Mouse (Mus musculus): ENCODE data around the gene Gnaz.
"Not testable (repeated sequence)": the region's sequence is repeated elsewhere in the genome, so short reads cannot be mapped to it uniquely, and the experiment has no call there.

Gnaz gene

GRCm38 (mm10) chr10:75030234-75030633, 63.3 kb downstream of the Gnaz start:
- no peak for DNase-seq (ENCODE audit: low spot score)

DNA sequence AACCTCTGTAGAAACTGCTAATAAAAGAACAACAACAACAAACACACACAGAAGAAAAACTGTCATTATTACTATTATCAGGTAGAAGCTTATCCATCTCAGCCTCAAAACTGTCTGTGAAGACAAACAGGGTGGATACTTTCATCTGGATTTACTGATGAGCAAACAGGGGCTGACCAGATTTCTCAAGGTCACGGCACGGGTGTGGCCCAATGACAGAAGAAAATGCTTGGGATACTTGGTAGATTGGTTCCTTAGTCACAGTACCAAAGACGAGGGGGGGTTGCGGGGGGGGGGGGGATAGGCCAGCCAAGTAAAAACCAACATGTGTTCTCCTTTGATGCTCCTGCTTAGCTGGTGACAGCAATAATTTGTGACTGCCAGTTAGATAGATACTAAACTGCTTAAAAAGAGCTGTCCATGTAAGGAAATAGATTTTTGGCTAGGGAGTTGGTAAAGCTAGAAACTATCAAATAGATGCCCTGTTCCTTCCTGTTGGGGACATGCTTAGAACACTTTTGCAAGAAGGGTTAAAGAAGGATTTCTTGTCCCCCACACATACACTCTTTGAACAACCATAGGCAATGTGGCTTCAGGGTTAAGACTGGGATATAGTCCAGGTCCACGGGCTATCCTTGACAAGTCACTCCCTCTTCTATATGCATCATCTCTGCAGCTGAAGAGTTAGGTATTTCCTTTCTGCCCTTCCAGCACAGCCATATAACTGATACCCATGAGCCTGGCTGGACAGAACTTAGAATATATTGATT, 64.6 kb downstream of the Gnaz start:
- no peak for DNase-seq (ENCODE audit: low spot score)

- DNase-seq (ENCODE audit: low spot score) = no peak
Measured at GRCm38 (mm10) chr10:75032395-75032794, 65.4 kb downstream of the Gnaz start, which contains the start of gene Rsph14. Gene Rsph14 (minus strand): TSS chr10:75032586.

GRCm38 (mm10) chr10:75036883-75037379, 70.0 kb downstream of the Gnaz start, which contains the start of gene Rab36:
Gene Rab36 (plus strand): TSS chr10:75037058.
- DNase-seq (ENCODE audit: low spot score) = peak; percentile 27

DNA sequence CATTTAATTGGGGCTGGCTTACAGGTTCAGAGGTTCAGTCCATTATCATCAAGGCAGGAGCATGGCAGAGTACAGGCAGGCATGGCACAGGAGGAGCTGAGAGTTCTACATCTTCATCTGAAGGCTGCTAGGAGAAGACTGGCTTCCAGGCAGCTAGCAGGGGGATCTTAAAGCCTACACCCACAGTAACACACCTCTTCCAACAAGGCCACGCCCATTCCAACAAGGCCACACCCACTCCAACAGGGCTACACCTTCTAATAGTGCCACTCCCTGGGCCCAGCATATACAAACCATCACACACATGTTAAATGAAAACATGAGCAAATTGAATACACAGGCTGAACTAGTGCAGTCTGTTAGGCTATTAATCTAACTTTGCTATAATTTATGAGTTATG, 75.1 kb downstream of the Gnaz start:
- DNase-seq (ENCODE audit: low spot score) = not testable (repeated sequence)

DNA sequence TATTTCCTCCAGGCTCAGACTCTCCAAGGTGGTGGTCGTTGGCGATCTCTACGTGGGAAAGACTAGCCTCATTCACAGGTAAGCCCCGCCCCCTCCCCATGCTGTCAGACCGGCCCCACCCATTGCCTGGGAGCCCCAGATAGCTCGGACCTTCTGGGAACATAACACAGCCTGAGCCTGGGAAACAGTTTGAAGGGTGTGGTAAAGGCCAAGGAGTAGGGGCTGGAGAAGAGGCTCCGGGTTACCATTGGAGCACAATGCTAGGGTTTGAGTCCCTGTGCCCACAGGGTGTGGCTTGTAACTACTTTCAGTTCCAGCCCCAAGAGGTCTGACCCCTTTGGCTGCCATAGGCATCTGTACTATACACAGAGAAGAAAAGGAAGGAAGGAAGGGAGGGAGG, 77.5 kb downstream of the Gnaz start:
- DNase-seq (ENCODE audit: low spot score) = no peak

- DNase-seq (ENCODE audit: low spot score) = no peak
Measured at GRCm38 (mm10) chr10:75045831-75046230, 78.9 kb downstream of the Gnaz start.

DNA sequence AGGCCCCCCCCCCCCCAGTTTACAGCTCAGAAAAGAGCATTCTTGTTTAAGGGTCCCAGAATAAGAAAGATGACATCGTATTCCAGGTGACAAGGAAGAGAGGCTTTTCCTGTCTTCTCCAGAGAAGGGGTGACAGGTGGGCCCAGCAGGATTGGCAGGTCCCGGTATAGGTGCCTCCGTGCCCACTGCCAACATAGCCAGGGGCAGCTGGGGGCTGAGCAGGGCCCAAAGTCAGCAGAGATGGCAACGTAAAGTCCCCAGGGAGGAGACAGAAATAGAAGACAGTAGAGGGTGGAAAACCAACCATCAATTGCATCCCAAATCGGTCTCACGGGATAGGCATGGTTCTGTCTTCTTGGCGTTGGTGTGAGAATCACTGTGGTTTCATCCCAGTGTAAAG, 81.7 kb downstream of the Gnaz start:
- DNase-seq (ENCODE audit: low spot score) = no peak

DNA sequence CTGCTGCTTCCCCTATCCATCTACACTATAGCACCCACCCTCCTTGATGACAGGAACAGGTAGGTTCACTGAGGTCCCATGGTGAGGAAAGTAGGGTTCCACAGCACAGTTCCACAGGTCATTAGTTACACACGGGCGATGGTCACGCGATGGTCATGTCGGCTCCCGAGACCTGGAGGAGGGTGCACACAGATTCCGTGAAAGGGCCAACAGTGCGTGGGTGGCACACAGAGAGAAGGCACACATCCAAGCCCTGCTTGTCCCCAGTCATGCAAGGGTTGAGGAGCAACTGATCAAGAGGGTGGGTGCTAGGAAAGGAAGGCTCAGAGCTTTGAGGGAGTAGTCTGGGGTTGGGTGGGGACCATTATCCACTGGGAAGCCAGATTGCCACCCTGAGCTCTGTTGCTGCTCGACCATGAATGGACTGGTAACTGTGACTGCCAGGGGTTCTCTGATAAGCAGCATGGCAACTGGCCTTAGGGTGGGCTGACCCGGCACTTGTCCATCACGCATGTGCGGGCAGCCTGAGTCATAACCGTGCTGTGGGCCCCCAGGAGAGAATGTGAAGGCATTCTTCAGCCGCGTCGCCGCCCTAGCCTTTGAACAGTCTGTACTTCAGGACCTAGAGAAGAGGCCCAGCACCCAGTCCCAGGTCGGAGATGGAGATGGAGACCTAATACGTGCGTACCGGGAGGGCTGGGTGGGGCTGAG, 84.5 kb downstream of the Gnaz start:
- no peak for DNase-seq (ENCODE audit: low spot score)

DNA sequence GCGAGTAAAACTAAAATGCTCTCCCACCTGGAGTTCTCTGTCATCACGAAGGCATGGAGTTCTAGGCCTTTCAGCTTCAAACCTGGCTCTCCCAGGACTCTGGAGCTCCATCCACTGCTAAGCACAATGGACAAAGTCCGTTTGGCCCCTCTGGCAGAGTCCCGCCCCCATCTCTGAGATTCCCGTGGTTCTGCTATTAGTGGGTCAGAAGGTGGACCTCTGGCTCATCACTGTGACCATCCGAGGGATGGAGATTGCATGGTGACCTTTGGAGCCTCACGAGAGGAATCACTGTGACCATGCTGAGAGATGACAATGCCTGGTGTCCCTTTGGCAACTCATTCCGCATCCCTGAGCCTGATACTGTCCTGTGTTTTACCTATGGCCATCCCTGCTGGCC, 85.9 kb downstream of the Gnaz start:
- no peak for DNase-seq (ENCODE audit: low spot score)

- DNase-seq (ENCODE audit: low spot score) = no peak
Measured at GRCm38 (mm10) chr10:75053655-75054054, 86.7 kb downstream of the Gnaz start.

- no peak for DNase-seq (ENCODE audit: low spot score)
Measured at GRCm38 (mm10) chr10:75054125-75054524, 87.1 kb downstream of the Gnaz start.

GRCm38 (mm10) chr10:75055672-75056071, 88.7 kb downstream of the Gnaz start:
- no peak for DNase-seq (ENCODE audit: low spot score)

DNA sequence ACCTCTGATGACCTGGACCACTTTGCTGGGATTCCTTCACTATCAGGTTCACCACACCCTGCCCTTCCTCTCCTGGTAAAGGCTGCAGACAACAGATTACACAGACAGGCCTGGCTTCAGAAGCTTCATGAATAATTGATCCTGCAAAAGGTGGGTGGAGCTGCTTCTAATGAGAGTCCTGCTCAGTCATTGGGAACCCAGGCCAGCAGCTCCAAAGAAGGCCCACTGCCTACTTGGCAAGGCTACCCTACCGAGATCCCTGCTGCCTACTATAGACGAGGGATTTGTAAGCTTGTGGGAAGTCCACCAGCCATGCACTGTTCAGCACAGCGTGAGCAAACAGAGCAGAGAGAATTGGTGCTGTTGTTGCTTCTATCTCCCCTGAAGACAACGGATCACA, 89.3 kb downstream of the Gnaz start:
- no peak for DNase-seq (ENCODE audit: low spot score)

DNA sequence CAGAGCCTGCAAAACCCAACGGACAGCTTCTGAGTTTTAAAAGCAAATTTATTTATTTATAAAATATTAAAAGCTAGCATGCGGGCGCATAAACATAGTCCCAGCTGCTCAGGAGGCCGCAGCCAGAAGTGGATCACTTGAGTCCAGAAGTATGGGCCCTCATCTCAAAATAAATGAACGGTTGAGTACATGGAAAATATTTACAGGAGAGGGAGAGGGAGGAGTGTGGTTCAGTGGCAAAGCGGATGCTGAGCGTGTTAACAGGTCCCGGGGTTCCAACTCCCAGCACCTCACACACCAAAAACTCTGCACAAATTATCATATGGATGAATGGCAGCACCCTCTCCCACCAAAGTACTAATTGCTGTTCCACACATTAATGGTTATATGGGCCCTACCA, 91.4 kb downstream of the Gnaz start:
- DNase-seq (ENCODE audit: low spot score) = no peak

DNA sequence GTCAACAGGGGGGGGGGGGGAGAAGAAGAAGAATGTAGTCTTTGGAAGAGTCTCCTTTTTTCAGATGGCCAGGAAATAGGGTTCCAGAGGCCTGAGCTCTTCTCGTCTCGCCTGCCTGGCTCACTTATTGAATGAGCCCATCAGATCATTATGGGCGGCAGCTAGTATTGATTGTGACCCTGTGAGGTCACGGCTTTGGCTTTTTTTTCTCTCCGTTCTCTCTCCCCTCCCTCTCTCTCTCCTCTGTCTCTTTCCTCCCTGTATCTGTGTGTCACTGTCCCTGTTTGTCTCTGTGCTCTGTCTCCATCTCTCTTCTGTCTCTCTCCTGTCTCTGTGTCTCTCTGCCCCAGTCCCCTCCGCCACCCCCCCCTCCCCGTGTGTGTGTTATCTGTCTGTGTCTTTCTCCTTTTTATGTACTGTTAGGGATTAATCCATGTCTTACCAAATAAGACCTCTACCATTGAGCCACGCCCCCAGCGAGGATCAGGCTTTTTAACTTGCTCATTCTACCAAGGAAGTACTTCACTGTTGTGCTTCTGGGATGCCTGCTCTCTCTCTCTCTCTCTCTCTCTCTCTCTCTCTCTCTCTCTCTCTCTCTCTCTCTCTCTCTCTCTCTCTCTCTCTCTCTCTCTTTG, 91.9 kb downstream of the Gnaz start:
- no peak for DNase-seq (ENCODE audit: low spot score)

GRCm38 (mm10) chr10:75059396-75059795, 92.4 kb downstream of the Gnaz start:
- peak; percentile 25 for DNase-seq (ENCODE audit: low spot score)

DNA sequence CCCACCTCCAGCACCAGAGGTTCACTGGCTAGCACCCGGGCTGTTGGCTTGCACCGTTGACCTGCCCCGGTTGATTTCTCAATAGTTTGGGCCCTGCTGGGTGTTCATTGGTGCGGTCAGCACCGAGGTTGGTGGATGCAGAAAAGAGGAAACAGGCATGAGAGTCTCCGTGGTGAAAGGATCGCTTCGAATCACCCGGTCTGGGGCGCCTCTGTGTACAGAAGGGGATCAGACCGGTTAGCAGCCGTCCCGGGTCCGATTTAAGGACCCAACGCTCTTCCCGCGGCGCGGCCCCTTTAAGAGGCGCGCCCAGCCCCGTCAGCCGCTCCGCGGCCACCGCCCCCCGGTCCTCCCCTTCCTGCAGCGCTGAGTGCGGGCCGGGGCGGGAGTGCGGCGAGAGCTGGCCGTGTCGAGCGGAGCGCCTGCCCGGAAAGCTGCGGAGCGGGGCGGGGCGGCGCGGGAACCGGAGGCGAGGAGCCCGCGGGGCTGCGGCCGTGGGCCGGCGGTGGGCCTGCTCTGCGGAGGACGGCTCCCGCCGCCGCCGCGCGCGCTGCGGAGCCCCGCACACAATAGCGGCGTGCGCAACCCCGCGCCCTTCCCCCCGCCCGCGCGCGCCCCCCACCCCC, 93.4 kb downstream of the Gnaz start, which contains the start of gene Bcr:
Gene Bcr (plus strand): TSS at position 376 of the 626 bp plus-strand sequence.
- peak; percentile 32 for DNase-seq (ENCODE audit: low spot score)

DNA sequence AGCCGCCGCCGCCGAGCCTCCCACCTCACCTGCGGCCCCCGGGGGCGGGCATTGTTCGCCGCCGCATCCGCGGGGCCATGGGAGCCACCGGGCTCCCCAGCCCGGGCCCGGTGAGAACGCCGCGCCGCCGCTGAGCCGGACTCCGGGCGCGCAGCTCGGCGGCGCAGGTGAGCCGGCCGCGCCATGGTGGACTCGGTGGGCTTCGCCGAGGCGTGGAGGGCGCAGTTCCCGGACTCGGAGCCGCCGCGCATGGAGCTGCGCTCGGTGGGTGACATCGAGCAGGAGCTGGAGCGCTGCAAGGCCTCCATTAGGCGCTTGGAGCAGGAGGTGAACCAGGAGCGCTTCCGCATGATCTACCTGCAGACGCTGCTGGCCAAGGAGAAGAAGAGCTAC, 93.9 kb downstream of the Gnaz start:
- DNase-seq (ENCODE audit: low spot score) = no peak

DNA sequence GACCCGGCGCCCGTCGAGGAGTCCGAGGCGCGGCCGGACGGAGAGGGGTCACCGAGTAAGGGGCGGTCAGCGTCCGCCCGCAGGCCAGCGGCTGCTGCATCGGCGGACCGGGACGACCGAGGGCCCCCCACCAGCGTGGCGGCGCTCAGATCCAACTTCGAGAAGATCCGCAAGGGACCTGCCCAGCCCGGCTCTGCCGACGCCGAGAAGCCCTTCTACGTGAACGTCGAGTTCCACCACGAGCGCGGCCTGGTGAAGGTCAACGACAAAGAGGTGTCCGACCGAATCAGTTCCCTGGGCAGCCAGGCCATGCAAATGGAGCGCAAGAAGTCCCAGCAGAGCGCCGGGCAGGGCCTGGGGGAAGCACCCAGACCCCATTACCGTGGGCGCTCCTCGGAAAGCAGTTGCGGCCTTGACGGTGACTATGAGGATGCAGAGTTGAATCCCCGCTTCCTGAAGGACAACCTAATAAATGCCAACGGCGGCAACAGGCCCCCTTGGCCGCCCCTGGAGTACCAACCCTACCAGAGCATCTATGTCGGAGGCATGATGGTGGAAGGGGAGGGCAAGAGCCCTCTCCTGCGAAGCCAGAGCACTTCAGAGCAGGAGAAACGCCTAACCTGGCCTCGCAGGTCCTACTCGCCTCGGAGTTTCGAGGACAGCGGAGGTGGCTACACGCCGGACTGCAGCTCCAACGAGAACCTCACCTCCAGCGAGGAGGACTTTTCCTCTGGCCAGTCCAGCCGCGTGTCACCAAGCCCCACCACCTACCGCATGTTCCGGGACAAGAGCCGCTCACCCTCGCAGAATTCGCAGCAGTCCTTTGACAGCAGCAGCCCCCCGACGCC, 94.6 kb downstream of the Gnaz start:
- DNase-seq (ENCODE audit: low spot score) = no peak

DNA sequence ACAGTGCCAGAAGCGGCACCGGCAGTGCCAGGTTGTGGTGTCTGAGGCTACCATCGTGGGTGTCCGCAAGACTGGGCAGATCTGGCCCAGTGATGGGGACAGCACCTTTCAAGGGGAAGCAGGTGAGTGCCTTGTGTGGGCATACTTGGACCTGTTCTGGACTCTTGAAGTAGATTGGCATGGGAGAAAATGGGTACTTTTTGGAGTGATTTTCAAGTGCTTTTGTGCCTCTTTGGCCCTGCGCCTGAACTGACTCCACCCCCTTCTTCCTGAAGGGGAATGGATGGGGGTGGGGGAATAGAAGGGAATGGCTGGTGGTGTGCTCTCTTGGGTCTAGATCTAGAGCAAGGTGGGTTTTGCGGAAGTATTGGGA, 95.2 kb downstream of the Gnaz start:
- DNase-seq (ENCODE audit: low spot score) = no peak
